Mouse (Mus musculus): ENCODE measurements at regions not wholly inside any gene's neighbourhood (a gene's known extent, or its start where the extent isn't known, plus 50 kb on each side); places are given as distances from the start of the nearest gene placed in this dataset.

- 0 out of 2 replicates have a peak, but pooled peaks have one; percentile 59 for ATAC-seq
Measured at GRCm38 (mm10) chr13:101547887-101548286, 220.1 kb downstream of the Pik3r1 start.

GRCm38 (mm10) chr13:101547365-101547764, 220.7 kb downstream of the Pik3r1 start:
- WGBS: 89% methylated on average over 2 of the region's 2 CpGs
- Histone ChIP-seq H3K27ac (no peak overlapping the region), H3K9me3 (ENCODE audit: low read length) (no peaks in the 10 kb centered on the region), H3K4me3 (ENCODE audit: low read length) (no peak overlapping the region), H3K36me3 (ENCODE audit: insufficient read depth, low read length) (no peaks in the 10 kb centered on the region), H3K4me2 (ENCODE audit: low read depth, low read length) (no peak overlapping the region), H3K9ac (replicated peaks; ENCODE audit: low read length) (no peak overlapping the region), H3K4me1 (ENCODE audit: insufficient read depth, low read length) (no peaks in the 10 kb centered on the region), H3K27me3 (ENCODE audit: insufficient read depth, low read length) (no peaks in the 10 kb centered on the region)
- no peak for DNase-seq (ENCODE audit: low spot score)
- no peak for TF ChIP-seq CTCF (IDR thresholded peaks at IDR 0.05; ENCODE audit: low read depth)
- ATAC-seq: no peak

More at GRCm38 (mm10) chr13:101547887-101548286, 220.1 kb downstream of the Pik3r1 start:
- H3K9ac ChIP-seq (replicated peaks; ENCODE audit: low read length): no peak overlapping the region
- no peak overlapping the region for H3K27ac ChIP-seq
- no peak overlapping the region for H3K4me2 ChIP-seq (ENCODE audit: low read depth, low read length)
- no peaks in the 10 kb centered on the region for H3K36me3 ChIP-seq (ENCODE audit: insufficient read depth, low read length)
- no peaks in the 10 kb centered on the region for H3K9me3 ChIP-seq (ENCODE audit: low read length)
- 41% methylated on average over 6 of the region's 6 CpGs for WGBS
- H3K27me3 ChIP-seq (ENCODE audit: insufficient read depth, low read length): no peaks in the 10 kb centered on the region
- no peak for TF ChIP-seq CTCF (IDR thresholded peaks at IDR 0.05; ENCODE audit: low read depth)
- DNase-seq (ENCODE audit: low spot score): peak; percentile 20
- no peak overlapping the region for H3K4me3 ChIP-seq (ENCODE audit: low read length)
- no peaks in the 10 kb centered on the region for H3K4me1 ChIP-seq (ENCODE audit: insufficient read depth, low read length)

GRCm38 (mm10) chr13:101545344-101546181, 222.5 kb downstream of the Pik3r1 start:
- WGBS: 40% methylated on average over 6 of the region's 6 CpGs
- DNase-seq (ENCODE audit: low spot score): no peak
- Histone ChIP-seq H3K27me3 (ENCODE audit: insufficient read depth, low read length) (no peaks in the 10 kb centered on the region), H3K9ac (replicated peaks; ENCODE audit: low read length) (no peak overlapping the region), H3K4me3 (ENCODE audit: low read length) (no peak overlapping the region), H3K27ac (no peak overlapping the region), H3K36me3 (ENCODE audit: insufficient read depth, low read length) (no peaks in the 10 kb centered on the region), H3K9me3 (ENCODE audit: low read length) (no peaks in the 10 kb centered on the region), H3K4me2 (ENCODE audit: low read depth, low read length) (no peak overlapping the region), H3K4me1 (ENCODE audit: insufficient read depth, low read length) (no peaks in the 10 kb centered on the region)
- no peak for TF ChIP-seq CTCF (IDR thresholded peaks at IDR 0.05; ENCODE audit: low read depth)
- no peak for ATAC-seq

DNA sequence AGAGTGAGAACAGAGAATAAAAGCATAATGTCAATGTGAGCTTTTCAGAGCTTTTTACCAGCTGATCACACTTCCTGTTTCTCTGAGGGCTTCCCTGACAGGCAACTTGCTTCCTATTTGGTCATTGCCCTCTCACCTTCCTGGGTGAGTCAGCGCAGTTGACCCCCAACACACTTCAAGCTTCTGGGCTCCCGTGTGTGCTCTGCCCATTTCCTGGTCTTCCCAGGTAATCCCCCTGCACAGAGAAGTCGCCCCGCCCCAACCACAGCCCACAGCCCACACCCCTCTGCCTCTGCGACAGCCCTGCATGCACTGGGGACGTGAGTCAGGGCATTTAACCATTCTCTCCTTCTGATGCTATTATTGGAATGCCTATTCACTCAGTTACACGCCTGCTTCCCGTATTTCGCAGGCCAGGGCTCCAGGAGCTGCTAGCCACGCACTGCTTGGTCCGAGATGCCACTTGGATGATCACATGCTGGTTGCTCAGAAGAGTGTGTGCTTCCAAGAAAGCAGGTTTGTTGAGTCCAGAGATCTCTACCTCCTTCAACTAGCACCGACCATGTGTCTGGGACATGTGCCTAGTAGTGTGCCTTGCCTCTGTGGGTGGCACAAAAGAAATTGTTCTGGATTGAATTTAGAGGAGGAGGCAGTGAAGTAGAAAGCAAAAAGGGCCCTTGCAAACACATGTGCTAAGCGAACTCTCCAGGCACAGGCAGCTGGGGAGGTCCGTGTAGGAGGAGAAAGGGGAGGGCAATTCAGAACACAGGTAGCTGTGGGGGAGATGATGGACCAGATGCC, 227.4 kb downstream of the Pik3r1 start:
- no peaks in the 10 kb centered on the region for H3K9me3 ChIP-seq (ENCODE audit: low read length)
- H3K27ac ChIP-seq: no peak overlapping the region
- no peak overlapping the region for H3K4me3 ChIP-seq (ENCODE audit: low read length)
- ATAC-seq: 0 out of 2 replicates have a peak, but pooled peaks have one; percentile 21
- H3K27me3 ChIP-seq (ENCODE audit: insufficient read depth, low read length): no peaks in the 10 kb centered on the region
- WGBS: 55% methylated on average over 14 of the region's 14 CpGs
- no peak for DNase-seq (ENCODE audit: low spot score)
- no peaks in the 10 kb centered on the region for H3K36me3 ChIP-seq (ENCODE audit: insufficient read depth, low read length)
- no peak for TF ChIP-seq CTCF (IDR thresholded peaks at IDR 0.05; ENCODE audit: low read depth)
- H3K4me2 ChIP-seq (ENCODE audit: low read depth, low read length): no peak overlapping the region
- no peaks in the 10 kb centered on the region for H3K4me1 ChIP-seq (ENCODE audit: insufficient read depth, low read length)
- H3K9ac ChIP-seq (replicated peaks; ENCODE audit: low read length): no peak overlapping the region

GRCm38 (mm10) chr13:101538110-101538509, 229.9 kb downstream of the Pik3r1 start:
- Histone ChIP-seq H3K9ac (replicated peaks; ENCODE audit: low read length) (no peak overlapping the region), H3K27me3 (ENCODE audit: insufficient read depth, low read length) (no peaks in the 10 kb centered on the region), H3K36me3 (ENCODE audit: insufficient read depth, low read length) (no peaks in the 10 kb centered on the region), H3K4me1 (ENCODE audit: insufficient read depth, low read length) (no peaks in the 10 kb centered on the region), H3K27ac (no peak overlapping the region), H3K9me3 (ENCODE audit: low read length) (no peaks in the 10 kb centered on the region), H3K4me2 (ENCODE audit: low read depth, low read length) (no peak overlapping the region), H3K4me3 (ENCODE audit: low read length) (no peak overlapping the region)
- TF ChIP-seq CTCF (IDR thresholded peaks at IDR 0.05; ENCODE audit: low read depth): no peak
- no peak for ATAC-seq
- DNase-seq (ENCODE audit: low spot score): no peak
- 100% methylated on average over 1 of the region's 1 CpGs for WGBS

DNA sequence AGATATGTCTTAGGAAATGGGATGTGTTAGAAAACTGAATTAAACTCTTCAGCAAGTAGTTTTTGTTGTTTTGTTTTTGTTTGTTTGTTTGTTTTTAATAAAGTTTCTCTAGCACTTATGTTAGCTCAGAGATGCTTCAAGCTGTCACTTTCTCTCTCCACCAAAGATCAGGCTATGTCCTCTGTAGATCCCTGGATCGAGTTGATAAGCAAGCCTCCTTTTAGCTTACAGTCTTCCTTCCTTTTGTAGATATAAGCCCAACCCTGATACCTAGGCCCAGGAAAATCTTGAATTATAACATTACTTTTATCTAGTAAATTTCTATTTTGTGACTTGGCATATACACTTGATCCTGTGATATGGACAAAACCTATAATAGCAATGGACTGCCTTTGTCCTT, 232.0 kb downstream of the Pik3r1 start:
- H3K9me3 ChIP-seq (ENCODE audit: low read length): no peaks in the 10 kb centered on the region
- no peaks in the 10 kb centered on the region for H3K36me3 ChIP-seq (ENCODE audit: insufficient read depth, low read length)
- H3K4me2 ChIP-seq (ENCODE audit: low read depth, low read length): no peak overlapping the region
- no peaks in the 10 kb centered on the region for H3K27me3 ChIP-seq (ENCODE audit: insufficient read depth, low read length)
- no peak overlapping the region for H3K4me3 ChIP-seq (ENCODE audit: low read length)
- no peaks in the 10 kb centered on the region for H3K4me1 ChIP-seq (ENCODE audit: insufficient read depth, low read length)
- no peak overlapping the region for H3K27ac ChIP-seq
- TF ChIP-seq CTCF (IDR thresholded peaks at IDR 0.05; ENCODE audit: low read depth): no peak
- WGBS: 80% methylated on average over 1 of the region's 1 CpGs
- no peak for DNase-seq (ENCODE audit: low spot score)
- H3K9ac ChIP-seq (replicated peaks; ENCODE audit: low read length): no peak overlapping the region
- no peak for ATAC-seq

Data from hindbrain, postnatal 0 days (tissue).